Mouse (Mus musculus) erythroblast, embryonic 14.5 days (primary cell): ENCODE results near the gene Aktip. TPM values are rescaled to one million over a fixed set of nuclear protein-coding genes. Genes with fewer than 3 reads are reported as not detected.

Experiments used
- H3K27me3 ChIP-seq: 2 replicates; pipeline ENCODE4 v1.6.1; 2012; ENCODE audit warnings: inconsistent platforms; ENCODE audit not compliant: control insufficient read depth
- H3K36me3 ChIP-seq: 2 replicates; pipeline ENCODE4 v1.6.1; 2012; ENCODE audit warnings: mild to moderate bottlenecking, inconsistent platforms; ENCODE audit not compliant: control insufficient read depth
- H3K4me1 ChIP-seq: 2 replicates; pipeline ENCODE4 v1.6.1; 2012; ENCODE audit warnings: inconsistent platforms; ENCODE audit not compliant: control insufficient read depth
- H3K4me3 ChIP-seq: replicated peaks from 2 replicates; pipeline ENCODE3; 2012; ENCODE audit warnings: moderate library complexity, mild to moderate bottlenecking, inconsistent platforms
- H3K9me3 ChIP-seq: 2 replicates; pipeline ENCODE4 v1.6.1; 2012; ENCODE audit warnings: low read length, inconsistent platforms, mixed read lengths; ENCODE audit not compliant: control insufficient read depth
- GATA1 ChIP-seq: IDR thresholded peaks from 2 replicates; pipeline ENCODE4 v1.6.1; 2012; ENCODE audit warnings: low read length, inconsistent platforms, mixed read lengths
- TAL1 ChIP-seq: IDR thresholded peaks from 3 replicates; pipeline ENCODE4 v1.6.1; 2012; ENCODE audit warnings: low read length, inconsistent platforms, mixed read lengths
- polyA plus RNA-seq: library from polyadenylated mRNA; stranded (reverse); fragments of >175 nt; gene quantifications from 2 replicates; pipeline ENCODE4 v1.2.3, GENCODE M21; 2012

Gene Aktip
- polyA plus RNA-seq, 1 experiment, result not detected

DNA sequence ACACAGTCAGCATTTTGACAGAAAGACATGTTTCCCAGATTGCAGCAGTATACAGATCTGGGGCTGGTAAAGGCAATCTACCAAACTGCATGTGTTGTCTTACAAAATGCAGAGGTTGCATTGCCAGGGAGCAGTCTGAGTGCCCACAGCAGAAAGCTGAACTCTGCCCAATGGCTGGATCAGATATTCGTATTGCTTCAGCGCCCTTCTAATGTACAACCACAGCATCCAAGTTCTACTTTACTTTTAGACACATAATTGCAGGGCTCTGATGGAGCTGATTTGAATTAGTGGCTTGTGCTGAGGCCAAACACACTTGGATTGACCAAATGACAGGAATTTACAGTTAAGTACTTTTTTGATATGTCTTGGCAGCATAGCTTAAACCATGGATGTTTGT, 22.1 kb upstream of the Aktip start:
- Histone ChIP-seq H3K27me3 (no peaks in the 10 kb centered on the region), H3K4me1 (no peaks in the 10 kb centered on the region), H3K4me3 (no peak overlapping the region), H3K9me3 (no peaks in the 10 kb centered on the region), H3K36me3 (no peaks in the 10 kb centered on the region)
- TF ChIP-seq GATA1, result no peak
- TF ChIP-seq TAL1, result no peak

DNA sequence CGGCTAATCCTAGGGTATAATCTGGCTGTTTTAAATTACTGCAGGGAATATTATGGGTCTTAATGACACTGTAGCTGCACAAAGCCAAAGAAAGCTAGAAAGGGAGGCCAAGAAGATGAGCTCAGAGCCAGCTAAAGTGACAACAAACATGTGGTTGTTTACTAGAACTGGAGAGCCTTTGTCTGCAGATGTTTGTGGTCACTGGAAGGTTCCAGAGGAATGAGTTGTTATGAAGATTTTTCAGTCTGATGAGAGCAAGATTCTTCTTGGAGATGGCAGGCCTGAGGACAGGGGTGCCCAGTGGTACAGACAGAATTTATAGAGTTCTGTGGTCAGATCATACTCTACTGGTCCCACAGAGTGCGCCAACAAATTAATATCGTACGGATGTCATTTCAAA, 18.5 kb upstream of the Aktip start:
- H3K4me1 ChIP-seq, result no peaks in the 10 kb centered on the region

DNA sequence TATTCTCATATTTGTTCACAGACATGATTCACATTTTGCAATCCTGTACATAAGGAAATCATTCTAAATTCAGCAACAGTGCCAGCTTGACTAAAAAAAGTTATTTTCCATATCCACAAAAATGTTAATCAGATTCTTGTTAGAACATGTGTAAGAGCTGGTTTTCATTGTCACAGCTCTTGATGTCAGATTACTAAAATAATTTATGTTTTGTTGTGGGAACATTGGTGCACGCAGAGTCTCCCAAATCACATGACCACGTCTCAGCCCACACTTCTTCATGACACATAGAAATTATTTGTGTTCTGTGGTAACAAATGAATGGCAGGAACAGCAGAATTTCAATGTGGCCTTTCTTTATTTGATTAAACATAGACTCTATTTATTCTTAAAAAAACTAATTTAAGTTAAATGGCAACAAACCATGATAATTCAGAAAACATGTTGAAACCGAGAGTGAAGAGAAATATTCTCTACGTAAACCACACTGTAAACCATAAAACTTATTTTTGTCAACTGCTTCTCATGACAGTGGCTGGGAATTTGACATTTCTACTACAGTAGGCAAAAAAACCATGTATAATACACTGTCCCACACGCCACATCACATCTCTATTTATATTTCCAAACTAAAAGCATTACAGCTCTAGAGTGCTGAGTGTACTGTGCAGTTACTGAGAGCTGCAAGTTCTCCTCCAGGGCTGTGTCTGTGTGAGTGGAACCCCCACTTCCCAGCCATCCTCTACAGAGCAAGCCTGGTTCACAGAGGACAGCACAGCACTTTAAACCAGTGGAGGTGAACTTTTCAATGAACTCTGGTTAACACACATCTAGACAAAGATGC, 17.5 kb upstream of the Aktip start:
- H3K36me3 ChIP-seq, result no peaks in the 10 kb centered on the region
- no peak overlapping the region for H3K4me3 ChIP-seq
- no peaks in the 10 kb centered on the region for H3K27me3 ChIP-seq
- no peaks in the 10 kb centered on the region for H3K4me1 ChIP-seq
- H3K9me3 ChIP-seq, result no peaks in the 10 kb centered on the region
- TF ChIP-seq TAL1, result no peak
- no peak for TF ChIP-seq GATA1

More for the DNA sequence above, 18.5 kb upstream of the Aktip start:
- no peaks in the 10 kb centered on the region for H3K27me3 ChIP-seq
- H3K36me3 ChIP-seq, result no peaks in the 10 kb centered on the region
- H3K4me3 ChIP-seq, result no peak overlapping the region
- no peak for TF ChIP-seq TAL1
- no peak for TF ChIP-seq GATA1
- H3K9me3 ChIP-seq, result no peaks in the 10 kb centered on the region

DNA sequence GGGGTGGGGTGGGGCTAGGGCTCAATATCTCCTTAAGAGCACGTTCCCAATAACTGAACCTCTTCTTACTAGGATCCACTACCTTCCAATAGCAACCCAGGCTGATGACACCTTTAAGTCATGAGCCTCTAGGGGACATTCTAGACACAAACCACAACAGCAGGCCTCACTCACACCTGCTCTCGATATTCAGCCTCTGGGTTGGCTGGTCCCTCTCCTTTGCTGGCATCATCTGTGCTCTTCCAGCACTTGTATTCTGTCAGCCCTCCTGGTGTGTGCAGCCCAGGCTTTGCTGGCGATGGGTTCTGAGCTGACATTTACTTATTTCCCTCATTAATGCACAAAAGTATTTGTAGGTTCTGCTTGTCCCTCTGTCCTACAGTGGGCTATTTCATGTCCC, 14.5 kb upstream of the Aktip start:
- no peak for TF ChIP-seq GATA1
- TF ChIP-seq TAL1, result no peak
- Histone ChIP-seq H3K4me1 (no peaks in the 10 kb centered on the region), H3K4me3 (no peak overlapping the region), H3K27me3 (no peaks in the 10 kb centered on the region), H3K36me3 (no peaks in the 10 kb centered on the region), H3K9me3 (no peaks in the 10 kb centered on the region)

DNA sequence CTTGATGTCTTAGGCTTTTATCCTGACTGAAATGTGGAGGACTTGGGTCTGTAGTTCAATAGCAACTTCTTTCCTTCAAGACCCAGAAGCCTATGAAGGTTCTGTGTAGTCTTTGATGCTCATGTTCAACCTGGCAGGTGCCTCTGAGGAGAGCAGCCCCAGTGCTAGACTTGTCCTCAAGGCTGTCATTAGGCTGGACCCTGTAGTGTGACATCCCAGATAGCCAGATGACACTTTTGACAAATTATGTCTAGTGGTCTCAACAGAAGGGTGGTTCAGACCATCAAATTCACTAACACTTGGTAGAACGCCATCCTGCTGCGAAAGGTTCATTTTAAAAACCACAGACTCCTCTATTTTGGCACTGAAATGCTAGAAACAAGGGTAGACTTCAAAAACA, 13.2 kb upstream of the Aktip start:
- H3K4me3 ChIP-seq, result no peak overlapping the region
- no peaks in the 10 kb centered on the region for H3K9me3 ChIP-seq
- TF ChIP-seq TAL1, result no peak
- no peak for TF ChIP-seq GATA1
- H3K27me3 ChIP-seq, result no peaks in the 10 kb centered on the region
- no peaks in the 10 kb centered on the region for H3K4me1 ChIP-seq
- no peaks in the 10 kb centered on the region for H3K36me3 ChIP-seq

DNA sequence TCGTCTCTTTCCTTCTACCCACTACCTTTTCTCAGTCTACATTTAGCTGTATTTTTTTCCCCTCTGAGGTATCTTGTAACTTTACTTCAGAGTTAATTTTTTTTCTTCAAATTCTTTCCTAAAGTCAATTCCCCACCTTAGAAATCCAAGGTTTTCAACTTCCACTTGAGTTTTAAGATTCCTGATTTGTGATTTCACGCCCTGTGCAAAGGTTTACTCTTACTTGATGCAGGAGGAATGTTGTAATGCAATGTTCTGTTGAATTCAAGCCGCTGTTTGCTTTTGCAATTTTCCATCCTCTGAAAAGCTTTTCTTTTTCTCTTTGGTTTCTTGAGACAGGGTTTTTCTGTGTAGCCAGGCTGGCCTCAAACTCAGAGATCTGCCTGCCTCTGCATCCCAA, 9.9 kb upstream of the Aktip start:
- Histone ChIP-seq H3K4me1 (no peaks in the 10 kb centered on the region; the same call in 1 of the 2 replicates), H3K4me3 (no peak overlapping the region), H3K36me3 (no peaks in the 10 kb centered on the region), H3K27me3 (no peaks in the 10 kb centered on the region), H3K9me3 (no peaks in the 10 kb centered on the region)
- TF ChIP-seq GATA1 (no peak), TAL1 (no peak)

DNA sequence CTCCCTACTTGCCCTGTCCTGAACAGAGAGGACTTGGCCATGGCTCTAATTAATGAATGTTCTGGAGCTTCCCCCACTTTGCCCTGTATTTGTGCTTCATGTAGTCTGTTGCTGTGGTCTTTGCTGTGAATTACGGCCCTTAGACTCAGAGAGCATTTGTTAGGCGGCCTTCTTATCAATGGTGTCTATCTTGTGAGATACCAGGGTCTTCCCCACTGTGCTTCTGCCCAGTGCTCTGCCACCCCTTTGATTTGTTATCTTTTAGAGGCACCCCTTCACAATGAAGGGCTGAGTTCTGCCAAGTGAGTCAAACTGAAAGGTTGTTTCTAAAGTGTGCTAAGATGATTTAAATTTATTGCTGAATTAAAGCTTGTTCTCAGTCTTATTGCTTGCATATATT, 7.9 kb upstream of the Aktip start:
- no peaks in the 10 kb centered on the region for H3K27me3 ChIP-seq
- TF ChIP-seq GATA1 (no peak), TAL1 (no peak)
- no peaks in the 10 kb centered on the region for H3K9me3 ChIP-seq
- H3K36me3 ChIP-seq, result no peaks in the 10 kb centered on the region
- H3K4me1 ChIP-seq, result no peaks in the 10 kb centered on the region; the same call in 1 of the 2 replicates
- no peak overlapping the region for H3K4me3 ChIP-seq

DNA sequence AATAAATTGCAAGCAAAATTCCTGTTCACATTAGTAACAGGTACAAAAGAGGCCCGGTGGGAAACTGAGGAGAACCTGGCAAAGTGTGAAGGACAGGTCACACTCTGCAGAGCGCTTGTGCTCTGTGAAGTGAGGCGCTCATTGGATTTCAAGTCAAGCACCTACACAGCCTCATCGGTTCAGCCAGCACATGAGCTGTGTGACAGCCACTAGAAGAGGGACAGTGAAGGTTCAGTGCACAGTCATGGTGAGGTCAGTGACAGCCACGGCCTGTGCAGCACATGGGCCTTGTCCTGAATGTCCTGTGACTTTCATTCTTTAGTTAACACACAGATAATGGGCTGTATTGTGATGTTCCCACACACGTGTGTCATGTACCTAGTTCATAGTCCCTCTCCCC, 6.1 kb upstream of the Aktip start:
- Histone ChIP-seq H3K4me3 (no peak overlapping the region), H3K4me1 (no peaks in the 10 kb centered on the region; the same call in 1 of the 2 replicates), H3K27me3 (no peaks in the 10 kb centered on the region), H3K9me3 (no peaks in the 10 kb centered on the region), H3K36me3 (no peaks in the 10 kb centered on the region)
- TF ChIP-seq GATA1 (no peak), TAL1 (no peak)

DNA sequence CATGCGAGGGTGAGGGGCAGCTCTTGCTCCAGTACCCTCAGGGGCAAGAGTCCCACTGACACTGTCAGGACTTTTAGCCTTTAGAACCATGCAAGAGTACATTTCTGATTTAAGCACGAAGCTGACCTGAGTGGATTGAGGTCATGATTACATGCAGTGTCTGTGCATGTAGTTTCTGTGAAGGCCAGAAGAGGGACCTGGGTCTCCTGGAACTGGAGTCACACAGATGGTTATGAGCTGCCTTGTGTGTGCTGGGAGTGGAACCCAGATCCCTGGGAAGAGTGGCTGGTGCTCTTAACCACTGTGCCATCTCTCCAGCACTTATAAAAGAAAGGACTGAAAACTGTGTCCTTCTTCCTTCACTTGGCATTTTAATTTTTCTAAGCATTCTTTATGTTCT, 1.4 kb upstream of the Aktip start:
- Histone ChIP-seq H3K4me1 (no peaks in the 10 kb centered on the region), H3K36me3 (no peaks in the 10 kb centered on the region), H3K4me3 (no peak overlapping the region), H3K27me3 (no peaks in the 10 kb centered on the region), H3K9me3 (no peaks in the 10 kb centered on the region)
- TF ChIP-seq GATA1 (no peak), TAL1 (no peak)
